Mouse (Mus musculus) forebrain, embryonic 13.5 days (tissue): ENCODE results near the gene Camkv. TPM values are rescaled to one million over a fixed set of nuclear protein-coding genes. Genes with fewer than 3 reads are reported as not detected.

ENCODE experiments used
- ATAC-seq: fragments of 200-750 bp; cut with Nextera tagmentation; 2 replicates; pipeline ENCODE4 v1.8.0; 2017
- H3K27ac ChIP-seq: fragments of 300-500 bp; sonication (generic); 2 replicates; pipeline ENCODE4 v1.5.1; 2015; ENCODE audit warnings: inconsistent platforms, mild to moderate bottlenecking, moderate library complexity
- H3K27me3 ChIP-seq: fragments of 300-500 bp; sonication (generic); 2 replicates; pipeline ENCODE4 v1.6.1; 2015; ENCODE audit warnings: mild to moderate bottlenecking, inconsistent platforms
- H3K36me3 ChIP-seq: fragments of 300-500 bp; sonication (generic); 2 replicates; pipeline ENCODE4 v1.6.1; 2015; ENCODE audit warnings: mild to moderate bottlenecking, inconsistent platforms; ENCODE audit not compliant: poor library complexity, severe bottlenecking
- H3K4me1 ChIP-seq: fragments of 300-500 bp; sonication (generic); 2 replicates; pipeline ENCODE4 v1.6.1; 2015; ENCODE audit warnings: inconsistent platforms
- H3K4me2 ChIP-seq: fragments of 300-500 bp; sonication (generic); 2 replicates; pipeline ENCODE4 v1.6.1; 2015; ENCODE audit warnings: inconsistent platforms, mild to moderate bottlenecking, moderate library complexity
- H3K4me3 ChIP-seq: fragments of 300-500 bp; sonication (generic); 2 replicates; pipeline ENCODE4 v1.5.1; 2015; ENCODE audit warnings: mild to moderate bottlenecking, inconsistent platforms
- H3K9ac ChIP-seq: fragments of 300-500 bp; sonication (generic); 2 replicates; pipeline ENCODE4 v1.6.1; 2015; ENCODE audit warnings: mild to moderate bottlenecking, inconsistent platforms
- H3K9me3 ChIP-seq: fragments of 300-500 bp; sonication (generic); replicated peaks from 2 replicates; pipeline ENCODE4 v1.6.1; 2016; ENCODE audit warnings: inconsistent platforms
- WGBS: fragments of 180-500 bp; shearing (Covaris S2); methylation state at CpG from one replicate; pipeline ENCODE4 v1.1.7; 2015; 5-methylcytosine and 5-hydroxymethylcytosine counted together
- polyA plus RNA-seq: library from polyadenylated mRNA; unstranded; fragments of >200 nt; fragmentation: Nextera tagmentation; extraction: Ambion mirVana; gene quantifications from 2 replicates; pipeline ENCODE4 v1.2.1, GENCODE M21; 2015

The Camkv gene
- polyA plus RNA-seq, 1 experiment from 2014 or later, result 23.6 TPM

DNA sequence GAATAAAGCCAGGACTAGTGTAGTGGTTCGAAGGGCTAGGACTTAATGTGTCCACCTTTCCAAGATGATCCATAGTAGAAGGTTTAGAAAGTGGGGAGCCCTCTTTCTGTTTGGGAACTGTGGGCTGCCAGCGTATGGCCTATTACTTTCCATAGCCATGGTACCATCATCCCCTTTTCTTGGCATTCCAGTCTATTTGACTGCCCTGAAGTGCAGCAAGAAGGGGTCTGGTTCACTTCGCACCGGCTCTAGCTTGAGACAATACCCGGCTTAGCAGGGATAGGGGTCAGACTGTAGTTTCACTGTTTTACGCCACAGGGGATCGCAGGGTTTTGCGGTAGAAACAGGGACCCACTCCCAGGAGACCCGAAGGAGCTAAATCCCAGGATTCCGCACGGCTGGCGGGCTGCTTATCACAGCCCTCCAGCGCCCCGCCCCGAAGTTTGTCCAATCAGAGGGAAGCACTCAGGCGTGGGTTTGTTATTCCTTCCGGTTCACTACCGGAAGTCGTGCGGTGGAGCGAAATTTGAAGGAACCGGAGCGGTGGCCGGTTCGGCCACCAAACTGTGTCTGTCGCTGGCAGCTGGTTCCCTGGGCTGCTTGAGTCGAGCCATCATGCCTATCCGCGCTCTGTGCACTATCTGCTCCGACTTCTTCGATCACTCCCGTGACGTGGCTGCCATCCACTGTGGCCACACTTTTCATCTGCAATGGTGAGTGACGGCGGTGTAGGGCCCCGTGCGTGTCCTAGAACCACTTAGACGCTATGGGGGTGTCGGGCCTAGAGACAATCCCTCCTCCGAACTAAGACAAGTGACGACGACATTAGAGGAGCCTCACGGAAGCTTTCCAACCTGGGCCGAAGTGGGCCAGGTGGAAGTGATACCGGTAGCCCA lies 15.2 kb downstream of the Camkv start:
- peak overlapping the region; percentile 79 for H3K27ac ChIP-seq
- no peaks in the 10 kb centered on the region for H3K27me3 ChIP-seq
- peak overlapping the region; percentile 87 for H3K4me2 ChIP-seq
- ATAC-seq, result peak; percentile 98
- H3K9me3 ChIP-seq, result no peaks in the 10 kb centered on the region
- peak overlapping the region; percentile 62 for H3K4me3 ChIP-seq
- H3K4me1 ChIP-seq, result peaks cover 13% of the 10 kb centered on the region
- H3K36me3 ChIP-seq, result peaks cover under 1% of the 10 kb centered on the region; the same call in 1 of the 2 replicates
- WGBS, result 14% methylated on average over 45 of the region's 45 CpGs
- H3K9ac ChIP-seq, result peak overlapping the region; percentile 69

DNA sequence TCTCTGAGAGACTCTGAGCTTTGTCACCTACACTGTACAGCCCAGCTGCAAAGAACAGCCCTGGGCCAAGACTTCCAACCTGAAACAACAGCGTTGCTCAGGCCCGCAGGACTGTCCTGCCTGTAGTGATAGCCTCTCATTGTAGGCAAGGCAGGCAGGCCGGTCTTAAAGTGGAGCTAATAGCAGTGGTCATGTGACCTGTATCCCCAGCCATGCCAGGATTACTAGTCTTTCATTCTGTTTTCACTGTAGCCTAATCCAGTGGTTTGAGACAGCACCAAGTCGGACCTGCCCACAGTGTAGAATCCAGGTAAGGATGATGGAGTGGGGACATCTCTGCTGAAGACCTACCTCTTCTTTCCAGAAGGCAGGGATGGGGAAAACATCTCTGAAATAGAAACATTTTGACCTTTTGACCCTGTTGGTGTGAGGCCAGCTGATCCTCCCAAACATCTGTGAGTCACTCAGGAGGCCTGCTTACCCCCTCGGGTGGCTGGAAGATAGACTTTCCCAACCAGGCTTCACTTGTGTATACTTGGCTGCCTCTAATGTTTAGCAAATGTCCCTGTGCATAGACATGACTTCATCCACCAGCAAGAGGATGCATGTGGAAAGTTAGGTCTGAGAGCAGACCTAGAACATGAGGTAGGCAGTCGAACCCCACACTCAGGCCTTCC lies 20.3 kb downstream of the Camkv start:
- Histone ChIP-seq H3K9ac (no peak overlapping the region), H3K9me3 (no peaks in the 10 kb centered on the region), H3K27me3 (no peaks in the 10 kb centered on the region), H3K4me2 (no peak overlapping the region), H3K27ac (no peak overlapping the region), H3K4me1 (peaks cover 13% of the 10 kb centered on the region), H3K36me3 (peaks cover 43% of the 10 kb centered on the region), H3K4me3 (no peak overlapping the region)
- 86% methylated on average over 6 of the region's 6 CpGs for WGBS
- ATAC-seq, result no peak

DNA sequence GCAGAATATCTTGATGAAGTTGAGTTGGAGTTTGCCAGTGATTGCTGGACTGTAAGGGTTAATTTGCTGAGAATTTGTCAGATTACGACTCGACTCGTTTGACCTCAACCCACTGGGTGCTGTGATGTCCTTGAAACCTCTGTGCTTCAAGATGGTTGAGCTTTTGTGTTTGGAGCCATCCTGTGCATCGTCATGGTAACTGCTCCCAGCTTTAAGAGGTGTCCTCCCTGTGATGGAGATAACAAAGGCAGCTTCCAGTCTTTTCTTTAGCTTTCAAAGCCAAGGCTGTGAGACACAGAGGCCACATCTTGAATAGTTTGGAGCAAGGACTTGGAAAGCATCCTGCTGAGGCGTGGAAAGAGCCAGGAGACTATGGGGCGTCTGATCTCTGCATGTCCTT lies 21.7 kb downstream of the Camkv start:
- WGBS, result 28% methylated on average over 6 of the region's 6 CpGs
- H3K9me3 ChIP-seq, result no peaks in the 10 kb centered on the region
- H3K4me1 ChIP-seq, result peaks cover 12% of the 10 kb centered on the region
- H3K4me3 ChIP-seq, result no peak overlapping the region
- no peak overlapping the region for H3K9ac ChIP-seq
- no peak overlapping the region for H3K4me2 ChIP-seq
- no peaks in the 10 kb centered on the region for H3K27me3 ChIP-seq
- no peak for ATAC-seq
- no peak overlapping the region for H3K27ac ChIP-seq
- peaks cover 55% of the 10 kb centered on the region for H3K36me3 ChIP-seq

DNA sequence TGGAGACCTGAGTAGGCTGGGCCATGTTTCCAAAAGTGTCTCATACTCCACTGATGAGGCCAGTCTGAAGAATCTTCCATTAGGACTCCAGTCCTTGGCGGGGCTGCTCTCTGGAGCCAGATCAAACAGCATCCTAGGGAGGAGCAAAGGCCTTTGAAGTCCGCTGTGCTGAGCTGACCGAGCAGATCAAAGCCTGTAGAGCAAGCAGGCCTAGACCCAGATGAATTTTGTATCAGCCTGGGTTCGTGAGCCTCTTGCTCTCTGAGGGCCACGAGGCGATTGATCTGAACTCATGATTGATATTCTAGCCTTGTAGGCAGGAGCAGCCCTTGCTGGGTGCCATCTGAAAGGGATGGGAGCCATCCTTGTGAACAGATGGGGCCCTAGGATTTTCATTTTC lies 24.4 kb downstream of the Camkv start:
- no peaks in the 10 kb centered on the region for H3K9me3 ChIP-seq
- no peak overlapping the region for H3K9ac ChIP-seq
- H3K27ac ChIP-seq, result no peak overlapping the region
- 79% methylated on average over 6 of the region's 6 CpGs for WGBS
- H3K4me3 ChIP-seq, result no peak overlapping the region
- ATAC-seq, result no peak
- H3K36me3 ChIP-seq, result peaks cover 80% of the 10 kb centered on the region
- H3K4me2 ChIP-seq, result no peak overlapping the region
- H3K4me1 ChIP-seq, result peaks cover 11% of the 10 kb centered on the region
- H3K27me3 ChIP-seq, result no peaks in the 10 kb centered on the region

DNA sequence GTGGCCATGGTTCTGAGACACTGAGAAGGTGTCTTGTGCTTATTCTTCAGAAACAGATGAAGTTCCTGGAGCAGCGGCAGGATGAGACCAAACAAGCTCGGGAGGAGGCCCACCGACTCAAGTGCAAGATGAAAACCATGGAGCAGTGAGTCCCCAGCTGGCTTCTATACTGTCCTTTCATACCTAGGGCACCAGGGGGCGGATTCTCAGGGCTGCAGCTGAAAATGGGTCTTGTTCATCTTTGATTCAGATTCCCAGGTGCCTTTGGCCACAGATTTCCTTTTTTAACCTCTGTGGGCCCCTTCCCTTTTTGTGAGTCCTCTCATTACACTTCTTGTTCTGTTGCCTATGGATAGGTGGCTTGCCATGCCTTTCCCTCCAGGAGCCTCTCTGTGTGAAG lies 25.5 kb downstream of the Camkv start:
- Histone ChIP-seq H3K9ac (0 out of 2 replicates have a peak overlapping the region, but pooled peaks have one; percentile 21), H3K27ac (peak overlapping the region; percentile 66)
- WGBS, result 70% methylated on average over 4 of the region's 4 CpGs

DNA sequence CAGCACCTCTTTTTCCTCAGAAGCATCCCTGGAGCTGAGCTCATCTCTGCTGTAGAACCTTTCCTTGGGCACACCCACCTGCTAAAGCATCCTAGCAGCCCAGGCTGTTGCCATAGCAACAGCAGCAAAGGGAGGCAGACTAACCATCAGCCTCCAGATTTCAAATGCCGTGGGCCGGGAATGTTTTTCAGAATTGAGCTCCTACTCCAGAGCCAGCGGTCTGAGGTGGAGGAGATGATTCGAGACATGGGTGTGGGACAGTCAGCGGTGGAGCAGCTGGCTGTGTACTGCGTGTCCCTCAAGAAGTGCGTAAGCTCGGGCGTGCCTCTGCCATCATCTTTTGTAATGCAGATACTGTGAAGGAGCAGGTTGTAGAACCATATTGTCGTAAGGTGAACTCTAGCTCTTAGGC lies 25.9 kb downstream of the Camkv start:
- Histone ChIP-seq H3K4me1 (peaks cover 11% of the 10 kb centered on the region), H3K9me3 (no peaks in the 10 kb centered on the region), H3K9ac (0 out of 2 replicates have a peak overlapping the region, but pooled peaks have one; percentile 21), H3K4me3 (no peak overlapping the region), H3K27me3 (no peaks in the 10 kb centered on the region), H3K27ac (peak overlapping the region; percentile 74), H3K4me2 (peak overlapping the region; percentile 10; the same call in 1 of the 2 replicates), H3K36me3 (peaks cover 79% of the 10 kb centered on the region)
- ATAC-seq, result peak; percentile 68; the same call in 1 of the 2 replicates
- 74% methylated on average over 10 of the region's 10 CpGs for WGBS

More for the DNA sequence above, 25.5 kb downstream of the Camkv start:
- H3K9me3 ChIP-seq, result no peaks in the 10 kb centered on the region
- H3K4me1 ChIP-seq, result peaks cover 11% of the 10 kb centered on the region
- no peak overlapping the region for H3K4me3 ChIP-seq
- no peak for ATAC-seq
- H3K27me3 ChIP-seq, result no peaks in the 10 kb centered on the region
- peak overlapping the region; percentile 10; the same call in 1 of the 2 replicates for H3K4me2 ChIP-seq
- H3K36me3 ChIP-seq, result peaks cover 82% of the 10 kb centered on the region

DNA sequence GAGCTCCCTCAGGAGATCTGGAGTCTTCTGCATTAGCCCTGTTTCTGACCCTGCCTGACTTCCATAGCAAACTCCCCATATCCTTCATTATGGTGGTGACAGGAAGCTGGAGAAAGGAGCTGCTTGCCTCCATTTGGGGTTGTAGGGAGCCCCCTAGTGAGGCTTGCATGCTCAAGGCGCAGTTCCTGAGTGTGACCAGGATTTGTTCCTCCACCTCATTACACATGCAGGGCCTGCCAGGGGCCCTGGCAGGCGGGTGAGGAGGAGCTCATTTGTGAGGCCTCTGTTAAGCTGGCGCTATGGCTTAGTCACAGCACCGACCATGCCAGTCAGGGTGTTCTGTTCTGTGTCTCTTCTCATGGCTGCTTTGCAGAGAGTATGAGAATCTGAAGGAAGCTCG lies 26.4 kb downstream of the Camkv start:
- Histone ChIP-seq H3K4me1 (peaks cover 11% of the 10 kb centered on the region), H3K27ac (peak overlapping the region; percentile 74), H3K9ac (peak overlapping the region; percentile 14; the same call in 1 of the 2 replicates), H3K9me3 (no peaks in the 10 kb centered on the region), H3K4me2 (no peak overlapping the region), H3K36me3 (peaks cover 74% of the 10 kb centered on the region), H3K27me3 (no peaks in the 10 kb centered on the region), H3K4me3 (no peak overlapping the region)
- peak; percentile 52 for ATAC-seq
- WGBS, result 39% methylated on average over 5 of the region's 5 CpGs

DNA sequence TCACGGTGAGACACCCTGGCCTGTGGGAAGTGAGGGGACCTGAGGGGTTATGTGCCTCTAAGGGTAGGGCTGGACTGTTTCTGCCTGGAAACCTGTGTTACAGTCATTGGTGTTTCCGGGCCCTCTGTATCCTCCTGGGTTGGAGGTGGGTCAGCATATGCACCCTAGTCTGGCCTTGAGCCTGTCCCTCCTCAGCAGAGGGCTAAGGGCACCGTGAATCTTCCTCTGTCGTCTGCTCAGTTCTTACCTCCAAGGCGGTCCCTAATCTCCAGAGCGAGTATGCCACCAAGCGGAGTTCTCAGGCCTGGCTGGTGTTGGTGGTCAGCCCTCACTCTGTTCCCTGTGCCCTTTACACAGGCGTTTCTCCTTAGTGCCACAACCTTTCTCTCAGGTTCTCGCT lies 27.4 kb downstream of the Camkv start:
- Histone ChIP-seq H3K36me3 (peaks cover 64% of the 10 kb centered on the region), H3K4me1 (peaks cover 11% of the 10 kb centered on the region), H3K4me2 (no peak overlapping the region), H3K27ac (no peak overlapping the region), H3K9ac (no peak overlapping the region), H3K27me3 (no peaks in the 10 kb centered on the region), H3K9me3 (no peaks in the 10 kb centered on the region), H3K4me3 (no peak overlapping the region)
- WGBS, result 95% methylated on average over 9 of the region's 9 CpGs
- no peak for ATAC-seq

DNA sequence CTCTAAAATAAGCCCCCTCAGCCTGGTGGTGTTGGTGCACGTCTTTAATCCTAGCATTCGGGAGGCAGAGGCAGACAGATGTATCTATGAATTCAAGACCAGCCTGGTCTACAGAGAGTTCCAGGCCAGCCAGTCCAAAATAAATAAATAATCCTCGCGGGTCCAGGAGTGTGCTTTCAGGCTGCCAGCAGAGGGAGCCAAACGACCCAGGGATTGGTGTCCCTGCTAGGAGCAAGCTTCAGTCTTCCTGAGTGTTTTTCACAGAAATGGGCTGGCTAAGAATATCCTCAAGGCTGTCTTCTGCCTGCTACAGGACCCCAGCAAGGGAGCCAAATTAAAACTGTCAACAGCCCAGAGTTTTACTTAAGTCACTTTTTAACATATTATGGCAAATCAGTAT lies 28.2 kb downstream of the Camkv start:
- peaks cover 11% of the 10 kb centered on the region for H3K4me1 ChIP-seq
- peak; percentile 38; the same call in 1 of the 2 replicates for ATAC-seq
- no peak overlapping the region for H3K27ac ChIP-seq
- H3K36me3 ChIP-seq, result peaks cover 67% of the 10 kb centered on the region
- WGBS, result 29% methylated on average over 5 of the region's 5 CpGs
- H3K9me3 ChIP-seq, result no peaks in the 10 kb centered on the region
- H3K4me3 ChIP-seq, result no peak overlapping the region
- H3K4me2 ChIP-seq, result no peak overlapping the region
- no peak overlapping the region for H3K9ac ChIP-seq
- H3K27me3 ChIP-seq, result no peaks in the 10 kb centered on the region

DNA sequence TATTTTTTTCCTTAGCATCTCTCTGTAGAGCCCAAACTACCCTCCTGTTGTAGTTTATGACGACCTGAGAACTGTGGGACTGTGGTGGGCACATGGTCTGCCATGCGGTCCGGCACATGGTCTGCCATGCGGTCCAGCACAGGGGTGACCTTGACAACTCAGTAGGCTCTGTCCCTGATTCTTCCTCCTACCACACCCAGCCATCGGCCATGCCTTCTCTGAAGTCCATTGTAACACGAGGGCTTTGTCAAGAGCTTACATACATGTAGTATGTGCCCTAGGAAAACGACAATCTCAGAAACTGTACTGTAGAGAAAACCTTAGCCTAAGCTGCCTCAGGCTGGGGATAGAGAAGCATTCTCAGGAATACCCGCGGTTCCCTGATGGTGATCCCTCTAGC lies 29.2 kb downstream of the Camkv start:
- peaks cover 67% of the 10 kb centered on the region for H3K36me3 ChIP-seq
- 93% methylated on average over 9 of the region's 9 CpGs for WGBS
- peaks cover 11% of the 10 kb centered on the region for H3K4me1 ChIP-seq
- no peak overlapping the region for H3K4me2 ChIP-seq
- no peak overlapping the region for H3K27ac ChIP-seq
- H3K27me3 ChIP-seq, result no peaks in the 10 kb centered on the region
- no peaks in the 10 kb centered on the region for H3K9me3 ChIP-seq
- no peak overlapping the region for H3K9ac ChIP-seq
- H3K4me3 ChIP-seq, result no peak overlapping the region
- no peak for ATAC-seq

DNA sequence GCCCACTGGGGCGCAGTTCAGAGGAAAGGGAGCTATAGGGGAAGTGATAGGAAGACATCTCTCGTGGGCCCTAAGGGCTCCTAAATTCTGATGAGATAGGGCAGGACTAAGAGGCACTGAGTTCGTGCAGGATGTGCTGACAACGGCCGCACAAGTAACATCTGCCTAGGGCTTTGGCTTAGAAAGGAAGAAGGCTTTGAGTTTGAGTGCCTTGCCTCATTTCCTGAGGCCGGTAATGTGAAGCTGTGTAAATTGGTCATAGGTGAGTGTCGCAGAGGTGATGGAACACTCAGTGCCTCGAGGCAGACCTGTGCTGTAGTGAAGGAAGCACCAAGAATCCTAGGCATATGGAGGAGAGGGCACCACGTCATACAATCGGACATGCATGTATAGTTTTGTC lies 31.2 kb downstream of the Camkv start:
- no peak overlapping the region for H3K27ac ChIP-seq
- H3K9ac ChIP-seq, result no peak overlapping the region
- no peak overlapping the region for H3K4me3 ChIP-seq
- 93% methylated on average over 10 of the region's 10 CpGs for WGBS
- H3K4me2 ChIP-seq, result no peak overlapping the region
- ATAC-seq, result no peak
- H3K4me1 ChIP-seq, result peaks cover 4% of the 10 kb centered on the region
- H3K36me3 ChIP-seq, result peaks cover 68% of the 10 kb centered on the region
- H3K27me3 ChIP-seq, result no peaks in the 10 kb centered on the region
- no peaks in the 10 kb centered on the region for H3K9me3 ChIP-seq

DNA sequence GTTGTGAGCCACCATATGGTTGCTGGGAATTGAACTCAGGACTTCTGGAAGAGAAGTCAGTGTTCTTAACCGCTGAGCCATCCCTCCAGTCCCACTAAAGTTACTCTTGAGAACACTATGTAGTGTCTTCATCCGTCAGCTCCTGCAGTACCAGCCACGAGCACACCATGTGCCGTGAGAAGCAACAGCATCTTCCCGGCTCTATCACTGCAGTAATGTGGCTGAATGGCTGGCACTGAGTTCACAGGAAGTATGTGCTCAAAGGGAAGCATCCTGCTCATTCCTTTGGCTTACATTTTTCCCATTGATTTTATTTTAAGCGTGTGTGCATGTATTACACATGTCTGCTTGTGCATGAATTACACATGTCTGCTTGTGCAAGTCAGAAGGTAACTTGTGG lies 32.0 kb downstream of the Camkv start:
- 92% methylated on average over 6 of the region's 6 CpGs for WGBS
- Histone ChIP-seq H3K4me1 (no peaks in the 10 kb centered on the region), H3K36me3 (peaks cover 65% of the 10 kb centered on the region), H3K27ac (no peak overlapping the region), H3K9ac (no peak overlapping the region), H3K27me3 (no peaks in the 10 kb centered on the region), H3K9me3 (no peaks in the 10 kb centered on the region), H3K4me3 (no peak overlapping the region), H3K4me2 (no peak overlapping the region)
- no peak for ATAC-seq
